Mouse (Mus musculus): ENCODE measurements at regions not wholly inside any gene's neighbourhood (a gene's known extent, or its start where the extent isn't known, plus 50 kb on each side); places are given as distances from the start of the nearest gene placed in this dataset.
A peak's percentile ranks its signal among the peaks of the same experiment; 100 is the strongest.

- no peak for DNase-seq (ENCODE audit: low spot score)
- ATAC-seq (replicated peaks; ENCODE audit: low FRiP score), result no peak
- Histone ChIP-seq H3K27me3 (replicated peaks; ENCODE audit: control insufficient read depth, insufficient read depth, low read length) (no peaks in the 10 kb centered on the region), H3K9ac (ENCODE audit: low read depth, low read length) (no peak overlapping the region), H3K36me3 (ENCODE audit: control insufficient read depth, insufficient read depth, low read length) (no peaks in the 10 kb centered on the region), H3K27ac (ENCODE audit: low read depth, low read length) (no peak overlapping the region), H3K4me3 (ENCODE audit: low read depth, low read length) (no peak overlapping the region), H3K4me1 (replicated peaks; ENCODE audit: control insufficient read depth, insufficient read depth, low read length) (no peaks in the 10 kb centered on the region), H3K4me2 (no peak overlapping the region), H3K9me3 (ENCODE audit: control insufficient read depth, low read length) (no peaks in the 10 kb centered on the region)
Measured at GRCm38 (mm10) chr15:69632306-69632705, 3131.6 kb upstream of the Lrrc6 start.

DNA sequence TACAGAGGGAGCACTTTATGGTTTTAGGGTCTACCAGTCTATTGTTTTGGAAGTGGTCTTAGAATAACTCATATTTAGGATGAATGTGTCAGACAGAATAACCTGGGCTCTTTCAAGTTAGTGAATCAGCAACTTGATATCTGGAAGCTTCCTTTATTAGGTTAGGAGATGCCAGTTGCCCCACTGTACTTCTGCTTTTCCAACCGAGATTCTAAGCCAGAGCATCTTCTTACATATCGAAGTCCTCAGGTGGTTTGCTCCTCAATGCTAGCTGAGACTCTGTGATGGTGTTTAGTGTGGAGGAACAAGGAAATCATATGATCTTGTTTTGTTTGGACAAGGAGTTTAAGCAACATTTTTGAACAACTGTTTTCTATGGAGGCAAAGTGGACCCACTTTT, 3117.3 kb upstream of the Lrrc6 start:
- Histone ChIP-seq H3K27ac (ENCODE audit: low read depth, low read length) (no peak overlapping the region), H3K4me3 (ENCODE audit: low read depth, low read length) (no peak overlapping the region), H3K27me3 (replicated peaks; ENCODE audit: control insufficient read depth, insufficient read depth, low read length) (no peaks in the 10 kb centered on the region), H3K4me2 (no peak overlapping the region), H3K4me1 (replicated peaks; ENCODE audit: control insufficient read depth, insufficient read depth, low read length) (no peaks in the 10 kb centered on the region), H3K9ac (ENCODE audit: low read depth, low read length) (no peak overlapping the region), H3K9me3 (ENCODE audit: control insufficient read depth, low read length) (no peaks in the 10 kb centered on the region), H3K36me3 (ENCODE audit: control insufficient read depth, insufficient read depth, low read length) (no peaks in the 10 kb centered on the region)
- no peak for ATAC-seq (replicated peaks; ENCODE audit: low FRiP score)
- 59% methylated on average over 2 of the region's 2 CpGs for WGBS
- DNase-seq (ENCODE audit: low spot score), result no peak

DNA sequence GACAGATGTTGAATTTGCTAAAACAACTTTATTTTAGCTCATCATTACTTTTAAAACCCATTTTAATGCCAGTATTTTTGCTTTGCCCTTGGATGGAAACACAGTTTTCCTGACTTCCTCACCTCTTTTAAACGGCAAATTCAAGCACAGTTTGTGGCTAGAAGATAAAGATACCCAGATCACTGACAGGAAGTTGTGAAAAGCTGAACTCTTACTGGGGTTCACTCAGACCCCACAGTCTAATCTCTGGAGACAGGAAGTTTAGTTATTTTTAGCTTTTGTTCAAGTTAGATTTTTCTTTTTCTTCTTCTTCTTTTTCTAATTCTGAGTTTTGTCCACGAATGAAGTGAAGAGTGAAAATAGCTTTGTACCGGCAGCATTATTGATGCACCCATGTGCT, 3113.3 kb upstream of the Lrrc6 start:
- Histone ChIP-seq H3K4me1 (replicated peaks; ENCODE audit: control insufficient read depth, insufficient read depth, low read length) (no peaks in the 10 kb centered on the region), H3K4me2 (no peak overlapping the region), H3K4me3 (ENCODE audit: low read depth, low read length) (no peak overlapping the region), H3K27me3 (replicated peaks; ENCODE audit: control insufficient read depth, insufficient read depth, low read length) (no peaks in the 10 kb centered on the region), H3K27ac (ENCODE audit: low read depth, low read length) (no peak overlapping the region), H3K9ac (ENCODE audit: low read depth, low read length) (no peak overlapping the region), H3K9me3 (ENCODE audit: control insufficient read depth, low read length) (no peaks in the 10 kb centered on the region), H3K36me3 (ENCODE audit: control insufficient read depth, insufficient read depth, low read length) (no peaks in the 10 kb centered on the region)
- DNase-seq (ENCODE audit: low spot score) (no peak), ATAC-seq (replicated peaks; ENCODE audit: low FRiP score) (no peak)
- 34% methylated on average over 3 of the region's 3 CpGs for WGBS

- no peaks in the 10 kb centered on the region for H3K9me3 ChIP-seq (ENCODE audit: control insufficient read depth, low read length)
- DNase-seq (ENCODE audit: low spot score) (no peak), ATAC-seq (replicated peaks; ENCODE audit: low FRiP score) (no peak)
- no peak overlapping the region for H3K9ac ChIP-seq (ENCODE audit: low read depth, low read length)
- H3K4me2 ChIP-seq, result no peak overlapping the region
- no peaks in the 10 kb centered on the region for H3K27me3 ChIP-seq (replicated peaks; ENCODE audit: control insufficient read depth, insufficient read depth, low read length)
- 67% methylated on average over 4 of the region's 4 CpGs for WGBS
- H3K4me3 ChIP-seq (ENCODE audit: low read depth, low read length), result no peak overlapping the region
- no peaks in the 10 kb centered on the region for H3K36me3 ChIP-seq (ENCODE audit: control insufficient read depth, insufficient read depth, low read length)
- H3K4me1 ChIP-seq (replicated peaks; ENCODE audit: control insufficient read depth, insufficient read depth, low read length), result no peaks in the 10 kb centered on the region
- H3K27ac ChIP-seq (ENCODE audit: low read depth, low read length), result no peak overlapping the region
Measured at GRCm38 (mm10) chr15:69591219-69592006, 3090.7 kb upstream of the Lrrc6 start.

- Histone ChIP-seq H3K9me3 (ENCODE audit: control insufficient read depth, low read length) (no peaks in the 10 kb centered on the region), H3K9ac (ENCODE audit: low read depth, low read length) (no peak overlapping the region), H3K4me3 (ENCODE audit: low read depth, low read length) (no peak overlapping the region), H3K27ac (ENCODE audit: low read depth, low read length) (no peak overlapping the region), H3K4me2 (no peak overlapping the region), H3K36me3 (ENCODE audit: control insufficient read depth, insufficient read depth, low read length) (no peaks in the 10 kb centered on the region), H3K27me3 (replicated peaks; ENCODE audit: control insufficient read depth, insufficient read depth, low read length) (no peaks in the 10 kb centered on the region), H3K4me1 (replicated peaks; ENCODE audit: control insufficient read depth, insufficient read depth, low read length) (no peaks in the 10 kb centered on the region)
- no peak for DNase-seq (ENCODE audit: low spot score)
- ATAC-seq (replicated peaks; ENCODE audit: low FRiP score), result no peak
- WGBS, result 72% methylated on average over 5 of the region's 5 CpGs
Measured at GRCm38 (mm10) chr15:69588084-69588483, 3087.4 kb upstream of the Lrrc6 start.

DNA sequence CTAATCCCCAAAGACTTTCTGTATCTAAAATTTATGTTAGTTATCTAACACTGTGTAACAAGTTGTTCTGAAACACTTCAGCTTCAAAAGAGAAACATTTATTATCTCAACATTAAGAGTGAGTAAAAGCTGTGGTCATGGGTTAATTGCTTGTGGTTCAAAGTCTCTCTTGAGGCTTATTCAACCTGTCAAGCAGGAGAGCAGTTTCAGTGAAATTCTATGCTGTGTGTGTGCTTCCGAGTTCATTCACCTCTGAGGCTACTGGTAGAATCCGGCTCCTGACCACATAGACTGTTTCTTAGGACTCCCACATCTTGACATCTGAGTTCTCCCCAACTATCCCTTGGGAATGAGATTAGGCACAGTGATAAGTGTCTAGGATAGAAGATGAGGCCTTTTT, 3076.0 kb upstream of the Lrrc6 start:
- Histone ChIP-seq H3K4me3 (ENCODE audit: low read depth, low read length) (no peak overlapping the region), H3K4me2 (no peak overlapping the region), H3K4me1 (replicated peaks; ENCODE audit: control insufficient read depth, insufficient read depth, low read length) (no peaks in the 10 kb centered on the region), H3K27me3 (replicated peaks; ENCODE audit: control insufficient read depth, insufficient read depth, low read length) (no peaks in the 10 kb centered on the region), H3K36me3 (ENCODE audit: control insufficient read depth, insufficient read depth, low read length) (no peaks in the 10 kb centered on the region), H3K27ac (ENCODE audit: low read depth, low read length) (no peak overlapping the region), H3K9ac (ENCODE audit: low read depth, low read length) (no peak overlapping the region), H3K9me3 (ENCODE audit: control insufficient read depth, low read length) (no peaks in the 10 kb centered on the region)
- WGBS, result 76% methylated on average over 2 of the region's 2 CpGs
- no peak for DNase-seq (ENCODE audit: low spot score)
- ATAC-seq (replicated peaks; ENCODE audit: low FRiP score), result no peak

DNA sequence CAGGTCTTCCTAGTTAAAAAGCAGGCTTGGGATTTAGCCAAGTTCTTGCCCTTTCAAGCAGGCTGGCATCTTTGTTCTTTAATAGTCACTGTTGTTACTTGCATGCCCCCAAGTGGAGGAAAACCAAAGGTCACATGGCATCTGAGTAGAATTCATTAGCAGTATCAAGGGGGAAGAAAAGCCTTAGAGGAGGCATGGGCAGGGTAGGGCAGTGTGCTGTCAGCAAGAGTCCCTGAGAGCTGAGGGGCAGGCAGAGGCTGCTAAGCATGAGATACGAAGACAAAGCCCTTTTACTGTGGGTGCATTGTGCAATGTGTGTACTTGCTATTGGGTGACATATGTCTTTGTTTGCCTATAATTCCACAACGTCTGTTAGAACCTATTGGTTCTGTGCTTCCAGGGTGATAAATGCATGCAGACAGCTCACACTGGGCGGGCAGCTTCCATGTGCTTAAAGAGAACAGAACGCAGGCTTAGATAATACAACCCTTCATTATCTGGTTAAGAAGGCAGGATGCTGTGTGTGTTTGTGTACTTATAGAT, 3075.0 kb upstream of the Lrrc6 start:
- Histone ChIP-seq H3K4me2 (no peak overlapping the region), H3K27ac (ENCODE audit: low read depth, low read length) (no peak overlapping the region), H3K9me3 (ENCODE audit: control insufficient read depth, low read length) (no peaks in the 10 kb centered on the region), H3K9ac (ENCODE audit: low read depth, low read length) (no peak overlapping the region), H3K4me3 (ENCODE audit: low read depth, low read length) (no peak overlapping the region), H3K27me3 (replicated peaks; ENCODE audit: control insufficient read depth, insufficient read depth, low read length) (no peaks in the 10 kb centered on the region), H3K36me3 (ENCODE audit: control insufficient read depth, insufficient read depth, low read length) (no peaks in the 10 kb centered on the region), H3K4me1 (replicated peaks; ENCODE audit: control insufficient read depth, insufficient read depth, low read length) (no peaks in the 10 kb centered on the region)
- DNase-seq (ENCODE audit: low spot score) (no peak), ATAC-seq (replicated peaks; ENCODE audit: low FRiP score) (peak; percentile 71)
- WGBS, result 46% methylated on average over 4 of the region's 4 CpGs

DNA sequence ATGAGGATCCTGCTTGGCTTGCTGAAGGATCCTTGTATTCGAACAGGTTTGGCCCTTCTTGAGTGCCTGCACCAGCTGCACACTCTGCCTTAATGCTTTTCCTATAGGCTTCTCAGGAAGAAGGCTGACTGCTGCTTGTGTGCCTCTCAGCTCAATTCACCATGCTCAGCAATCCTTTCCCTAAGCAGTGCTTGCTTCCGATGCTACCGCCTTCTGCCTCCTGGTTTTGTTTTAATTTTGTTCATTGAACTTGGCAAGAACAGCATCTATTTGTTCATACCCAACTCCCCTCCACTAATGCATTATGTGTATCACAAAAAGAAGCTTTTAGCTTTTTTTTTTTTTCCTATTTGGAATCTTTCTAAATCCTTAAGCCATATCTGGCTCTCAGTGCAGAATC, 3053.5 kb upstream of the Lrrc6 start:
- WGBS, result 87% methylated on average over 3 of the region's 3 CpGs
- Histone ChIP-seq H3K9ac (ENCODE audit: low read depth, low read length) (no peak overlapping the region), H3K9me3 (ENCODE audit: control insufficient read depth, low read length) (no peaks in the 10 kb centered on the region), H3K27me3 (replicated peaks; ENCODE audit: control insufficient read depth, insufficient read depth, low read length) (no peaks in the 10 kb centered on the region), H3K4me3 (ENCODE audit: low read depth, low read length) (no peak overlapping the region), H3K36me3 (ENCODE audit: control insufficient read depth, insufficient read depth, low read length) (no peaks in the 10 kb centered on the region), H3K4me1 (replicated peaks; ENCODE audit: control insufficient read depth, insufficient read depth, low read length) (no peaks in the 10 kb centered on the region), H3K4me2 (no peak overlapping the region), H3K27ac (ENCODE audit: low read depth, low read length) (no peak overlapping the region)
- ATAC-seq (replicated peaks; ENCODE audit: low FRiP score), result no peak
- DNase-seq (ENCODE audit: low spot score), result no peak

- WGBS, result 81% methylated on average over 5 of the region's 5 CpGs
Measured at GRCm38 (mm10) chr15:69552062-69552628, 3051.4 kb upstream of the Lrrc6 start.

More at GRCm38 (mm10) chr15:69552062-69552628, 3051.4 kb upstream of the Lrrc6 start:
- H3K4me2 ChIP-seq, result no peak overlapping the region
- H3K36me3 ChIP-seq (ENCODE audit: control insufficient read depth, insufficient read depth, low read length), result no peaks in the 10 kb centered on the region
- no peak overlapping the region for H3K9ac ChIP-seq (ENCODE audit: low read depth, low read length)
- H3K27ac ChIP-seq (ENCODE audit: low read depth, low read length), result no peak overlapping the region
- no peaks in the 10 kb centered on the region for H3K9me3 ChIP-seq (ENCODE audit: control insufficient read depth, low read length)
- ATAC-seq (replicated peaks; ENCODE audit: low FRiP score) (no peak), DNase-seq (ENCODE audit: low spot score) (no peak)
- no peaks in the 10 kb centered on the region for H3K27me3 ChIP-seq (replicated peaks; ENCODE audit: control insufficient read depth, insufficient read depth, low read length)
- H3K4me3 ChIP-seq (ENCODE audit: low read depth, low read length), result no peak overlapping the region
- H3K4me1 ChIP-seq (replicated peaks; ENCODE audit: control insufficient read depth, insufficient read depth, low read length), result no peaks in the 10 kb centered on the region
